Mouse (Mus musculus) spleen, postnatal 4 days (tissue): ENCODE results near the gene Rps6kb1.

ENCODE experiments used
- DNase-seq, 2 experiments: peaks; one replicate each; pipeline ENCODE4 v3.0.0; 2022; ENCODE audit warnings: low spot score in 2 of 2

Rps6kb1 gene

DNA sequence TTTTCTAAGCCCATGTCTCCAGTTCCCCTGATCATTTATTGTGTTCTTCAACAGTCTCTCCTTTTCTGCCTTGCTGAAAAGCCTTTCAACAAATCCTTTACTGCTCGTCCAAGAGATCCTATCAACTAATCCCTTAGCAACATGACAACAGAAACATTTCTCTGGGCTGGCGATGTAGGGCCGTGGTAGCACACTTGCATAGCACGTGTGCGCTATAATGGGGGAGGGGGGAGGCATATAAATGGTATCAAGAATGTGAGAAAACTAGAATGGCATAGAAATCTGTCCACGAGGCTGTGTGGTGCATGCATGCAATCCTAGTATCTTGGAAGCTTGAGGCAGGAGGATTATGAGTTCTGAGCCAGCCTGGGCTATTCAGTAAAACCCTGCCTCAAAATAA, 72.8 kb downstream of the Rps6kb1 start:
- DNase-seq: no peak

DNA sequence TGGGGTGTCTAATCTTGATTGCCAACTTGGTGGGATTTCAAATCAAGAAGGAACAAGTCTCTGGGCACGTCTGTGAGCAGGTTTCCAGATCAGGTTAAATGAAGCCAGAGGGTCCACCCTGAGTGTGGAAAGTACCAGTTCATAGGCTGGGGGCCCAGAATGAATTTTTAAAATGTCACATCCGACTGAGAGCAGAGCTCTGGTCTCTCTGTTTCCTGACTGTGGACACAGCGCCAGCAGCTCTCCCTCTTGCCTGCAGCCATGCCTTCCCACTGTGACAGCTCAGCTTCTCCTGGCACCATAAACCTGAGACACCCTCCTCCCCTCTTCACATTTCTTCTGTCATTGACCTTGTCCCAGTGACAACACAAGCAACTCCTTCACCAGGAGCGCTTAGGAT, 75.6 kb downstream of the Rps6kb1 start:
- no peak for DNase-seq

DNA sequence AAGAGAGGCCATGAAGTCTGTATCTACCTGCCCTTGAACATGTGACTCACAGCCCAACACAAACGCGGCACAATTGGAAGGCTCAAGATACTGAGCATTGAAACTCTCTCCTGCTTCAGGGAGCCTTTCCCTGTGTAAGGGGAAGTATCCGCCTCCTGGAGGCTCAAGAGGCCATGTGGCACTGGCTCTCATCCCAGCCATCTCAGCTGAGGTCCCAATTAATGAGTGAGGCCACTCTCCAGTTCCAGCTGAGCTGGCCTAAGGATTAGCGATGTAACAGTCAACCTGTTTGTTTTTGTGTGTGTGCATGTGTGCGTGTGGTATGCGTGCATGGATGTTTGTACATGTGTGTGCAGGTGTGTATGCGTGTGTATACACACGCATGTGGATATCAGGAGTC, 76.3 kb downstream of the Rps6kb1 start:
- no peak for DNase-seq

DNA sequence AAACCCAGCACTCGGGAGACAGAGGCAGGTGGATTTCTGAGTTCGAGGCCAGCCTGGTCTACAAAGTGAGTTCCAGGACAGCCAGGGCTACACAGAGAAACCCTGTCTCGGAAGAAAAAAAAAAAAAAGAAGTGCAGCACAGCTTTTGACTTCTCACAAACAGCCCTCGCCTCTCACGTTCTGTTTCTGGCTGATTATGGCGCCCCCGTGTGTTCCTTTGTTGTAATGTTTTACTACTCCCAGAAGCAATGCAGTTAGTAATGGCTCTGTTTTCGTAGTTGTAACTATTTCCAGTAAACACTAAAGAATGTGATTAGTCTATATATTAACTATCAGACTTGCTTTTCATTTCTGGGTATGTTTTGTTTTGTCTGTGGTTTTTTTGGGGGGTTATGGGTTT, 80.3 kb downstream of the Rps6kb1 start:
- DNase-seq: peak; percentile 67 to 85

DNA sequence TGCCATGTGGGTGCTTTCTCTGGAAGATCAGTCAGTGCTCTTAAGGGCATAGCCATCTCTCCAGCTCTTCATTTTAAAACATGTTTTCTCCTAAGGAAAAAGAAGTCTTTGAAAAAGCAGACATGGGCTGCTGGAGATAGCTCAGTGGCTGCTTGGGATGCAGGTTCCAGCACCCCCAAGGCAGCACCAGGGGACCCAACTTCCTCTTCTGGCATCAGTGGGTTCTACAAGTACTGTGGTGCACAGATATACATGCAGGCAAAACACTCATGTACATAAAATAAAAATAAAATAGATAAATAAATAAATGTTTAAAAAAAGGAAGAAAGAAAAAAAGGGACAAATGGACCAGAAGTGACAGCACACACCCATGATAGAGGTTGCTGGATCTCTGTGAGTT, 82.0 kb downstream of the Rps6kb1 start:
- DNase-seq: no peak

DNA sequence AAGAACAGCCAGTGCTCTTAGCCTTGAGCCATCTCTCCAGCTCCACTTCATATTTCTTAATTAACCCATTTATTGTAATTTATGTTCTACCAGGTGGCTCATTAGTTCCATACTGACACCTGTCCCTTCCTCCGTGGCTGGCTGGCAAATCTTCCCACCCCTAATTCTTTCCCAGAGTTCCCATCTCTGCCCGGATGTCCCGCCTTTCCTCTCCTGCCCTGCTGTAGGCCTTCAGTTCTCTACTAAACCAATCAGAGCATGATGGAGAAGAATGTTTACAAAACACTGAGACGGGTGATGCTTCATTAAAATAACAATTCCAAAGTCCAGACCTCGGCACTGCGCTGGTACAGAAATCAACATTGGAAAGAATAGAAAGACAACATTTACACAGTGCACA, 85.7 kb downstream of the Rps6kb1 start:
- DNase-seq: no peak

DNA sequence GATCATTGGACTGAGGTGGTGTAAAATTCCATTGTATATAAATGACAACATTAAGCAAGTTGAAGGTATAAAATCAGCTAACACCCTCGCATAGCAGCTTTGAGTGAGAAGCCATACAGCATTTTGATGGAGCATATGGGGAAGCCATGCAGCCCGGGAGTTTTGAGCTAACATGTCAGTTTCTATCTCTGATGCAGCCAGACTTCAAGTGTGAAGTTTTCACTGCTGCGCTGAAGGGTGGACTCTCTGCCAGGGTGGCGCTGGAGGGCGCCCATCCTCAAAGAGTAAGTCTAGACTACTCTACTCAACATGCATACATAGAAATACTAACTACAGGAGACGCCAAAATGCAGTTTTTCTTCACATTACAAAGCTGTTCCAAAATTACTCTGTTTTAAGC, 87.1 kb downstream of the Rps6kb1 start:
- no peak for DNase-seq

DNA sequence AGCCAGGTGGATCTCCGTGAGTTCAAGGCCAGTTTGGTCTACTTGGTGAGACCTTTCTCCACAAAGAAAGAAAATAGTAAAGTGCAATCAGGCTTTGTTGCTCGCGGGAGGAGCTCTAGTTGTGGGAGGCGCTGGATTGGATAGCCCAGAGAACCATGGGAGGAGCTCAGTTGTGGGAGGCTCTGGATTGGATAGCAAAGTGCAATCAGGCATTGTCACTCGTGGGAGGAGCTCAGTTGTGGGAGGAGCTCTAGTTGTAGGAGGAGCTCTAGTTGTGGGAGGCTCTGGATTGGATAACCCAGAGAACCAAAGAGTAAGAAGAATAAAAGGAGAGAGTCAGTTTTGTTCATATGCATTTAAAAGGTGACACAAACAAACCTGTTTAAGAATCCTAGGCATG, 90.6 kb downstream of the Rps6kb1 start:
- no peak for DNase-seq
